Mouse (Mus musculus) right cerebral cortex, postnatal 14 days (tissue): ENCODE results near the gene Notum.

ENCODE experiments used
- DNase-seq: peaks from one replicate; pipeline ENCODE4 v3.0.0; 2022

Notum gene

DNA sequence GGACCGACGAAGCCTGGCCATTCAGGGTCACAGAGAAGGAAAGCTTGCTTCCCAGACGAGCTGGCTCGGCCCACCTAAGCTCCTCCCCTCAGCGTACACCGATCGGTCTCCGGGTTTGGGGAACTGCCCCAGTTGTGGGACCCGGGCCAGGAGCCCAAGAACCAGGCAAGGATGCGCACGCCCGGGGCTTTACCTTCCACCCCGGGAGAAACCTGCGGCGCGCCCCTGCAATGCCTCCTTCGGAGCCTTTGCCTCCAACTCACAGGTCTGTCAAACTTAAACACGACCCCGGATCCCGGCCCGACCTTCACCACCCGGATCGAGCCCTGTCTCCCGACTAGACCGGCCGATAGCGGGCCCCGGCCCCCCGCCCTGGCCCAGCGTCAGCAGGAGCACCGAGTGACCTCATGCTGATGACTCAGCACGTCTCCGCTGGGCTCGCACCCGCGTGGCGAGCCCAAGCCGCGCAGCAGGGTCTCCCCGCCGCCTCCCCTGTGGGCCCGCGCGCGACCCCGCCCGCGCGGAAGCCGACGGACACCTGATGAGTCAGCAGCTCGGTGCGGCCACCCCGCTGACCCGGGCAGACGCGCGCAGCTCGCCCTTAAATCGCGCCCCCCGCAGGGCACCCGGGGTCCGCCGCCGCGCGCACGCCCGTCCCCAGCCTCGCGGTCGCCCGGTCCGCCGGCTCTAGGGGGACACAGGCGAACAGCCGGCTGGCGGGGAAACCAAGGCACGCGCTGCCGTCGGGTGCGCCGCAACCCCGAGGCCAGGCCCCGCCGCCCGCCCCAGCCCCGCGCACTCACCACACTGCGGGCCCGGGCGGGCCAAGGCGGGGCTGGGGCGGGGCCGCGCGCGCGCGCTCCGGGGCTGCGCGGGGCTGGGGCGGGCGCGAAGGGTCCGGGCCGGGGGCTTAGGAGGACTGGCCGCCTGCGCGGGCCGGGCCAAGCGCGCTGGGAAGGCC lies 28.1 kb downstream of the Notum start:
- DNase-seq, result peak; percentile 68

DNA sequence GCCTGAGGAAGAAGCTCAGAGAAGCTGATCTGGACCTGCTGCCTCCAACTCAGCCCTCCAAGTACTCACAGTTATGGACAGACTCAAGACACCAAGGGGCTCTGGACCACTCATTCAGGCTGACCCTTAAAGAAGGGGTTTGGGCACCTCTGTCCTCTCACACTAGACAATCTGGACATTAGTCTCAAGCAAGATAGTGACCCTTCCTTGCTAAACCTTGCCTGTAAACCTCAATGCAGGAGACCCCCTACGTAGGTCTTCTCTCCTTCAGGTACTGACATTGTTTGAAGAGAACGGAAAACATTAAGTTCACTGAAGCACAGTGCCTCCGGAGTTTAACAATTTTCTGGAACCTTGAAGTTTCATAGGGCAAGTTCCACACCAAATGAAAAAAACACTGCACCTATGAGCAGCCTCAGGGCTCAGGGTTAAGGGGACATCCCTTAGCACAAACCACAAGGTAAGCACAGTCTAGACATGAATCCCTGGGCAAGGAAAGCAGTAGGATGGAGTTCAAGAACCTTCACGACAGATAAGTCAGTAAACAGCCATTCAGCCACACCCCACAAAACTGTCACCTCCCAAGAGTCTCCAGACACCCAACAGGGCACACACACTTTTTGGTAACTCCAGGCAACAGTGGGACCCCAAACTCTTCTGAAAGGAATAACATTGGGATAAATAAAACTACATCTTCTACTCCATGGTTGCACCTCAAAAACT lies 29.1 kb downstream of the Notum start:
- no peak for DNase-seq

DNA sequence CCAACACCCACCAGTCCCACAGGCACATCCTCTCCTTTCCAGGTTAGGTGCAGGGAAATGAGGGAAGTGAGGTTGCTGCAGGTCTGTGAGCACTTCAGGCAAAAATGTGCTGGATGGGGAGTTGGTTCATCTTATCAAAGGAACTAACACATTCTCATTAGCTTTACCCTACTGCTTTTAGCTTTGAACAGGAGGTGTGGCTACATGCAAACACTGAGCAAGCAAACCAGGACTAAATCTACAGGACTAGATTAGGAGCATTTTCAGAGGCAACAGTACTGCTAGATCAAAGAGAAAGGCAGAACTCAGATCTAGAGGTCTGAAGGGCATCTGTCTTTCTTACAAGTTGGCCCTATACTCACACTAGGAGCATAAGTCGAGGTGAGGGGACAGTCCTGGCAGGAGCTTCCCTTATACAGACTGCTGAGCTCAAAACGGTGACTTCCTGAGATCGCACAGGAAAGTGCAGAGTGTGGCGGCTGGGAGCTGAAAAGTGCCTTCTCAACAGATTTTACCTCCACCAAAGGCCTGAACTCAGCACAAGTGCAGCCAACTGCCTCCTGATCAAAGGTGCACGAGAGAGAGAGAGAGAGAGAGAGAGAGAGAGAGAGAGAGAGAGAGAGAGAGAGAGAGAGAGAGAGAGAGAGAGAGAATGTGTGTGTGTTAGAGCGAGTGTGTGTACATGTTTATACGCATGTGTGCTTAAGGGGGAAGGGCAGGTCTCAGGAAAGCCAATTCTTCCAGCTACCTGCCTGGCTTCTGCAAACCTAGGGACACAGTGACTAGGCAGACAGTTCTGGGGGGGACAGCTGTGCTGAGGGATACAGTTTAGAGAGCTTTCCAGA lies 29.9 kb downstream of the Notum start:
- DNase-seq, result no peak

DNA sequence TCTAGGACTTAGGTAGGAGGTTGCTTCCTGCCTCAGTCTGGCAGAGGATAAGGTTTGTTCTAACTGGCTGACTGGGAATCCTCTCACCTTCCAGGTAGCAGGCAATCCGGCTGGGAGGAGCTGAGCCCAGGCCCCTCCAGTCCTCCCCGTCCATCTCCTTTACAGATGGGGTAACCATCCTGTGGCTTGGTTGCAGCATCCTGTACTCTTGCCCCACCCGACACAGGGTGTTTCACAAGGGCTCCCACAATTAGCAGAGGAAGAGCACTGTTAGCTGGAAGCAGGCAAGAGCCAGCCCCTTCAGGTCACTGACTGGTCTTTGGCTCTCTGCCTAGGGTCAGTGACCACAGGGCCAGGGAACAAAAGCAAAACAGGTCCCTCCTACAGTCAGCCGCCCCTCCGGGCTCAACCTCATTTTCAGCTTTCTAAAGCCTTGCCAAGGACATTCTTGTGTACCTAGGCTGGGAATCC lies 30.5 kb downstream of the Notum start:
- no peak for DNase-seq

DNA sequence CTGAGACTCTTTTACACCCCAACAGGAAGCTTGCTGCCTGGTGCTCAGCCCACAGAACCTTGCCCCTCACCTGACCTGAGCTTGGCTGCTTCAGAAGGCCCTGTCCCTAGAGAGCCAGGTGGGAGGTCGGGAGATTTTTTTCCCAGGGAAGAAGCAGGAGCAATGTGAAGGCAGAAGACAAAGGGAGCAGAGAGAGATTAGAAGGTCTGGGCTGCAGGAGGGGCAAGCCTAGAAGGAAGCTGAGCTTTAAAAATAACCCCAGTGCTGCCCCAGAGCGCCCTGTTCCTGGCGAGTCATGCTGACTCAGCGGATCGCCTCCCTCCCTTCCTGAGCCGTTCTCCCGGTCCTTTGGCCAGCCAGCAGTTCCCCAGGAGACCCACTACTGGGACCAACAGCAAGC lies 31.1 kb downstream of the Notum start:
- no peak for DNase-seq

DNA sequence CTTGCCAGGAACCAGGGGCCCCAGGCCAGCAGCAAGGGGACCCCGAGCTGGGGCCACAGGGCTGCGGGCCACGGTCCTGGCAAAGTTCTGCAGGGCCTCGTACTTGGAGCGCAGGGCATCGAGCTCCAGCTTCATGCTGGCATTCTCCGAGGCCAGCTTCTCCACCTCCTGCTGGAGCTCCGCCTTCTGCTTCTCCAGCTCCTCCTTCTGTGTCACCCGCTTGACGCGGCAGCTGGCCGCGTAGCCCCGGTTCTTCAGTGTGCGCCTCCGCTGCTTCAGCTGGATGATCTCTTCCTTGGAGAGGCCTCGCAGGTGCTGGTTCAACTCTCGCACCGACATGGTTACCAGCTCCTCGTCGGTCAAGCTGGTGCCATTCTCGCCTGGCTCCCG lies 31.6 kb downstream of the Notum start:
- DNase-seq, result no peak

DNA sequence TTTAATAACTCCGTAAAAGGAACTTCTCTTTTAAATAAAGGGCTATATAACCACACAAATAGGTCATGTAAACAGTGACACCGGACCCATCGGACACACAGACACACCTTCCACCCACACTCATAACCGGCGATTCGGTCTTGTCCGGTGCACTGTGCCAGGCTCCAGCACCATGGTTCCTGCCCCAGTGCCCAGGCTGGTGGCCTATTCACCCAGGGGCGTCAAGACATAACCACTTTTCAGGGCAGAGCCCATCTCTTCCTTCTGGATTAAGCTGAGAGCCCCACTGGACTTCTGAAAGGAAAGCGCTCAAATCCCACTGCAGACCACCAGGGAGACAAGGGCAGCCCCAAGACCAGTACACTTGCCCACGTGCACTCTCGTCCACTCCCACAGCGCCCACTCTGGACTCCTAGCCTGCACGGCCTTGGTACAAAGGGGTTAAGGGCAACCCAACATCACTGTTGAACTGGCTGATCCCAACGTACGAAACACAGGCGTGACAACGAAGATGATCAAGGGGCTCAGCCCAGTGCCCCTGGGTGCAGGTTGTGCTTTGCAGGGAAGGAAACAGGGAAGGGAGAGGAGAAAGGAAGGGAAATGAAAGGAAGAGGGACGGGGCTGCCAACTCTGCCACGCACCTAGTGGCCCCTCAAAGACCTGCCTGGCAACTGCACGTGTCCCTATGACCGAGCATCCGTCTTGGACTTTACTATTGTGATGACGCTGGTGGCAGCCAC lies 32.2 kb downstream of the Notum start:
- DNase-seq, result no peak

DNA sequence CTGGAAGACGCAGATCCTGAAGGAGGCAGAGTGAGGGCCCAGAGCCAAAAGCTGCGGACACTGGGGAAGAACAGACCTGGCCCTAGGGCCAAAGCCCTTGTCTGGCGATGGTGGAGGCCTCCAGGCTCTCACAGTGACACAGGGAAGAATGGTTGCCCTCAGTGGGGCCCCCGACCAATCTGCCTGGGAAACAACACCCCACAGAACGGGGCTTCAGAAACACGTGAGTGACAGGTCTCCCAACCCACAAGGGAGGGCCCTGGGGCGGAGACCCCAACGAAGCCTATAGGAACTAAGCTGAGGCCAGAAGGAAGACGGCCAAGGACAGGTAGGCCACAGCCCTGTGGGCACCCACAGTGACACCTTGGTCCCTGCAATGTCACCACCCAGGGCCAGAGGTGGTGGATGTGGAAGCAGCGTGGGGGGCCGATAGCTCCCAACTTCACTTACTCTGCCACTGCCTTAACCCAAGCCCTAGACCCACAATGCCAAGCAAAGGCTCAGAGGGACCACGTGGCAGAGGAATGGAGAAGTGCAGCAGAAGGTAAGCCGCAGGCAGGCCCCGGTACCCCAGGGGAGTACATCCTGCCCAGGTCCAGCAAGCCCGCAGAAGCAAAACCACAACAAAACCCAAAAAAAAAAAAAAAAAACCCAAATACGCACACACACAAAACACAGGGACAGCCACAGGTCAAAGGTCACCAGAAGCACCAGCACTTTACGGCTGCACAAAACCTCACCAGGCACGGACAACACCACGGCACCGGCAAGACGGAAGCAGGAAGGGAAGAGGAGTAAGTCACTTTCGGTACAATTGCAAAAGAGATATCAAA lies 33.3 kb downstream of the Notum start:
- no peak for DNase-seq

DNA sequence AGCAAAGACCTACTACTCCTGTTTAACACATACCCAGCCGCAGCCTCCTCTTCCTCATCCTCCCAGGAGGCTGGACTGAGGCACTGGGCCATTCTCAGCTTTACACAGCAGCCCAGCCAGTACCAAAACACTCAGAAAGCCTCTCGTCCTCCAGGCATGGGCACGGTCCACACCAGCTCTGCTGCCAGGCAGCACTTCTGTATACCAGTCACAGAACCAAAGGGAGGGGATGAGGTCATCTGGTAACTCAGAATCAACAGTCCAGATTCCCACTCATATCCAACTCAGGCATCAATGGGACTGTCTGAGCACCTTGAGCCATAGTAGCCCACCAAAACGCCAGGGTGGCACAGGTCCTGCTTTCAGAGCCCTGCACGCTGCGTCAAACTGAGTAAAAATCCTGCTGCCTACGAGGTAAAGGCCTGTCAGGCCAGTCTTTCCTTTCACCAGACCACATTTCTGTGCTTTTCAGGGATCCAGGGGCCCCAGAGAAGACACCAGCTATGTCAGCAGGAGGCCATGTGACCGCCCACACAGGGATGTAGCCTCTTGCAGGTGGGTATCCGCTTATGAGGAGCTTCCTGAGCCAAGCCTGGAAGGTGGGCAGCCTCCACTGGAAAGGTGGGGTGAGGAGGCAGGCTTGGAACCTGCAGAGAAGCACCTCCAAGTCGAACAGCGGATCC lies 34.0 kb downstream of the Notum start:
- no peak for DNase-seq

DNA sequence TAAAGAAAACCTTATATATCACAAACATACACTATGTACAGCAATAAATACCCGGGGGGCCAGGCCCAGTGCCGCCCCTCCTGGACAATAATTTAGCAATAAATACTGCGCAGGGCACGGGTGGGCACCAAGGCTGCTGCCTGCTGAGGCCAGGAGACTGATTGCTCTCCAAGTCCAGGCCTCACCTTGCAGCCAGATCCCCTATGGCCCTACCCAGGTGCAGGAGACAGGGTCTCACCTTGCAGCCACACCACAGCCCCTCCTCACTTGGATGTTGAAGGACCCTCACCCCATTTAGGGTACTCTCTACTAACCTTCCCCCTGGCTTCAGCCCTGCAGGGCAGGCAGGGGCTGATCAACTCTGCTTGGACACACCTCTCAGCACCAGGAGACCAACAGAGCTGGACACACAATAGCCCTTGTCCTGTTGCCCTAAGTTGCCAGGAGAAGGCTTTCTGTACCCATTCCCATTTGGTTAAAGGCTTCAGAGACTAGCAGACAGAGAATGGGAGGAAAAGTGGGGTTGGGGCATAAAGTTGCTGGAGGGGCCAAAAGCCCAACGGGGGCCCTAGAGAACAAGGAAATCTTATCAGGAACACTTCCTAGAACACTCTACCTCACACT lies 35.7 kb downstream of the Notum start, which contains the start of gene Sirt7:
Gene Sirt7, minus strand, starts transcription at position 89 of the 624 bp plus-strand sequence.
- no peak for DNase-seq

DNA sequence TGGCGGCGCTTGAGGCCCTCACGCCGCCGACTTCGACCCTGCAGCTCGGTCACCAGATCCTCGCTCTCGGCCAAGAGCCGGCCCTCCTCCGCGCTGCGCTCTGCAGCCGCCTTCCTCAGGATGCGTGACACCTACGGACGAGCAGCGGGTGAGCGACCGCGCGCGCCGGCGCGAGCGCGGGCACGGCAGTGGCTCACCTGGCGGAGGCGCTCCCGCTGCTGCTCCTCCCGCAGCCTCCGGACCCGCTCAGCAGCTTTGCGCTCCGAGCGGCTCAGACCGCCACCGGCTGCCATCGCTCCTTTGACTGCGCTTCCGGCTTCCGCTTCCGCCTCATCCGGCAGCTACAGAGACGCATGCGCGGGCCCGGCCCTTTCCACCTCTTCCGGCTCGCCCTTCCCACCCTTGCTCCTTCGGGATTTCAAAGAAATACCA lies 36.3 kb downstream of the Notum start:
- peak; percentile 85 for DNase-seq

DNA sequence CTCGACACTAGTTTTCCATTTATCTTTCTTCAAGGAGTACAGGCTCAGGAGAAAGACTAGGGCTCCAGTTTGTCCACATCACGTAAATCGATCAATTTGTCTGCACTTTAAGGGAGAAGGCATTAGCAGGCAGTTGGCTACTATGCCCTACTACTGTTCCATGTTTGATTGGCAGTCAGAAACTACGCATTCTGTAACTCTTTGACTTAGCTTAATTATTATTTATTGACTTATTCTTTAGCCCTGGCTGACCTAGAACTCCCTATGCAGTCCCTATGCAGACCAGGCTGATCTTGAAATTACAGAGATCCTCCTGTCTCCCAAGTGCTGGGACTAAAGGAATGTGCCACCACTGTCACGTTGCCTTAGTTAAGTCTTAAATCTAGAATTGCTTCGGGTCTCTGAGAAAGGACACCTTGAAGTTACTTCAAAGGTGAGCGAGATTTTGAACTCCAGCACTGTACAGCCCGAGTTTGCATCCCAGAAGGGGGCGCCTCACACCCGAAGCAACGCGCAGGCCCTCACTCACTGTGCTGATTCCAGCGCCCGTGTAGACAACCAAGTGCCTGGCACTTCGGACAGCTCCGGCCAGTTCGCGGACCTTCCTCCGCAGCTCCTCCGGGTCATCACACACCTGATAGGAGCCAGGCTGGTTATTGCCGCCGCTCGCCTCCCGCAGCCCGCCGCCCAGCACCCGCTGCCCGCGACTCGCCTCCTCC lies 36.9 kb downstream of the Notum start:
- peak; percentile 71 for DNase-seq

DNA sequence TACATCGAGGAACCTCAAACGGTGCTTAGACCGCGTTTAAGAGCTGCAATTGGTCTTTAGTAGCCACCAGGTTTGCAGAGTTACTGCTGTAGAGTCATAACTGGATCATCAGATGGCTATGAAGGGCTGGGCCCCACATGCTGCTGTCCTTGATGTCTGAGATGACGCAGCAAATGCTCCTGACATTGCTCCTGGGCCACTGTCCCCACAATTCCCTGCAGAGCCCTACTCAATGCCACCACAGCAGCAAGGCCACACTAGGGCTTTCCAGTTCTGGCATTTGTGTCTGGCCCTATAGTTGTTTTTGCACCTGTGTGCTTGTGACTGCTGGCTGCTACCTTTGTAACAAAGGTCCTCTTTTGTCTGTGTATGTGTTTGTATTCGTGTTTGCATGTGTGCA lies 38.2 kb downstream of the Notum start:
- DNase-seq, result no peak

DNA sequence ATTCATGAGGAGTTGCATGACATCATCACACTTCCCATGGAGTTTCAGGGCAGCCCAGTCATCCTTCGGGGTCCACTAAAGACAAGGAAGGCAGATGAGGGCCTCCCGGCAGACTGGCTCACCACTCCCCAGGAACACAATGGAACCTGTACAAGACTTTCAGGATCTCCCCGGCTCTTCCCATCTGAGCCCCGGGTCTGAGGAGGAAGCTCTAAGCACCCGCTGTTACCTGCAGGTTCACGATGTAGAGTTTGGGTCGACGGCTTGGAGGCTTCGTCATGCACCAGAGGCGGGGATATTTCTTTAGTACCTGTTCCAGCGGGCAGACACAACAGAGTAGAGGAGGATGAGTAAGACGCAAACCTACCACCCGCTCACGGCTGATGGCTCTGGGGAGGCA lies 40.8 kb downstream of the Notum start:
- DNase-seq, result no peak

DNA sequence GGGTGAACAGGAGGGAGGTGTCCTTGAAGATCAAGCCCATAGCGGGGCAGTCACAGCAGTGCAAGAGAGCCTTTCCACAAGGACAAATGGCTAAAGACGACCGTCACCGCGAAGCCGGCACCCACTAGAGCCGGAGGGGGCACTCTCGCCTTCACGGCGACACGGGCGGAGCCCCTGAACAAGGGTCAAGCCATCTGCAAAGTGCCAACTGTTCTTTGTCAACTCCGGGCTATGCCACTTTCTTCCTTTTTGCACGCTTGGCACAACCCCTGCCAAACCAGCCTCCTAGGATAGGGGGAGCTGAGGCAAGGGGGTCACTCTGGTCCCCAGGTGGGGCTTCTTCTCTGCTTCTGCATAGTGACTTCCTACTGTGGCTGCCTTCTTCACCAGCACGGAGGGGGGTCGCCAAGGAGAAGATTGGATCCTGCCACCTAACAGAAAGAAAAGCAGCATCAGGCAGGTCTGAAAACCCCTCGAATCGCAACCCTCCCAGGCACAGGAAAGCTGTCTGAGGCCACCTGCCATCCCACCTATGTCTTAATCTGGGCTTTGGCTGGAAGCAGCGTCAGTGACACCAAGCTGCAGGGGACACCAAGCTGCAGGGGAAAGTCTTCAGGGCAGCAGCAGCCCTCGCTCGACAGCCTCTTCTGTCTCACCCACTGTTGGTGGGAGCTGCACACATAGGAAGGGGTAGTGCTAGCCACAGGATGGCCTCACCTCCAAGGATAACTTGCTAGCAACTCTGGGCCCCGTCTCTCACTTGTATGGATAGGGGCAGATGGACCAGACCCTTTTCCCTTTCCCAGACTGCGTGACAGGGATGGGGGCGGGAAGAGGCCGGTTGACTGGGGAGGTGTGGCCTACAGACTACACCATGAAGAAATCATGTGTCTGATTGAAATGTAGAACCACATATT lies 42.1 kb downstream of the Notum start:
- no peak for DNase-seq

DNA sequence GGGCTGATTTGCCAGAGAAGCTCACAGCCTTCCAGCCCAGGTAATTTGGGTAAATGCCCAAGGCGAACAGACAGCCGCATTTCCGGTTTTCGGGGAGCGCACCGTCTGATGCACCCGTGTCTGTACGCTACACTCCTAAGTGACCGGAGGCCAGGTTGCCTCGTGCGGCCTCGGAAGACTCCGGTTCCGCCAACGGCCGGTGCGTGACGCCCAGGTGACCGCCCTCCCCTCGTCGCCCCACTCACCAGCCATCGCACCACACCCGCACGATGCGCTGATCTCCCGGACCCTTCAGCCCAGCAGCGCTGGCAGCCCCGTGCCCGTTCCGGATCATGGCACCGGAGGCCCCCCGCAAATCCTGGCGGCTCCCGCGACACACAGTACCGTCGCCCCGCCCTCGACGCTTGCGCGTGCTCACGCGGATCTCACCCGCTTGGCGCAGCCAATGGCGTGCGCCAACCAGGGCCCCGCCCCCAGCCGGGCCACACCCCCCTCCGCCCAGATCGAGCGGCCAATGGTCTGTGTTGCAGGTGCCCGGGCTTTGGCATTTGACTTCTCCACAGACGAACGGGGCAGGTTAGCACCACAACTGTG lies 43.4 kb downstream of the Notum start, which contains the start of gene Pcyt2:
Gene Pcyt2, minus strand, starts transcription at position 418 of the 594 bp plus-strand sequence.
- DNase-seq, result peak; percentile 91

DNA sequence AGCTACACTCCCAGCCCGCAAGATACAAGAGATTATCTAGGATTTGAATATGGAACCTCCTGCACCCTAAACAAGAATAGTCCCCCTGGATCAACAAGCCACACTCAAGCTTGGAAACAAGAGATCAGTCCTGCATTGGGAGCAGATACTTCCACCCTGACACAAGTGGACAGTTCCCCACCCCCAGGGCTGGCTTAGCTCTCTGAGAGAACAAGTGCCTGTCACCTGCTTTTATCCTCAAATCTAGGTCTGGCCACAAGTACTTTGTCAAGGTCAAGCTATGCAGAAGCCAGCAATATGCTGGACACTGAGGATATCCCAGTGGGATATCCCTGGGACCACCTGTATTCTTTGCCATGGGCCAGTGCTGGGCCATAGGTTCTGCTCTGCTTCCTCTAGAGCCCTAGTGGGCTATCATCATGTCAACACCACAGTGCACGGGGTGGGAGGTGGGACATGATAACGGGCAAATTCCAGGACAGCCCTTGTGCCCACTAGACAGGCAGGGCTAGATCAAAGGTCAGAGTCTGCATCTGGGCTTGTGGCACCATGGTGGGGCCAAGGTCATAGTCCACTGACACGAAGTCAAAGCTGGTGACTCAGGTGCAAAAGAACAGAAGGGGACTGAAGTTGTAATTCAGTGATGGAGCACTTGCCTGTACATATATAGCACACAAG lies 44.2 kb downstream of the Notum start:
- DNase-seq, result no peak
